Mouse (Mus musculus) intestine, embryonic 15.5 days (tissue): ENCODE results near the gene Slc7a1. TPM values are rescaled to one million over a fixed set of nuclear protein-coding genes. Genes with fewer than 3 reads are reported as not detected.
A peak's percentile ranks its signal among the peaks of the same experiment; 100 is the strongest.

Experiments
- ATAC-seq: fragments of 200-750 bp; cut with Nextera tagmentation; 2 replicates; pipeline ENCODE4 v1.8.0; 2017; ENCODE audit warnings: moderate TSS enrichment, moderate library complexity
- H3K27ac ChIP-seq: fragments of 300-500 bp; sonication (generic); 2 replicates; pipeline ENCODE4 v1.5.1; 2015; ENCODE audit warnings: mild to moderate bottlenecking, inconsistent platforms
- H3K27me3 ChIP-seq: fragments of 300-500 bp; sonication (generic); replicated peaks from 2 replicates; pipeline ENCODE4 v1.6.1; 2015; ENCODE audit warnings: inconsistent platforms
- H3K36me3 ChIP-seq: fragments of 300-500 bp; sonication (generic); 2 replicates; pipeline ENCODE4 v1.6.1; 2015; ENCODE audit warnings: inconsistent platforms
- H3K4me1 ChIP-seq: fragments of 300-500 bp; sonication (generic); replicated peaks from 2 replicates; pipeline ENCODE4 v1.6.1; 2015; ENCODE audit warnings: inconsistent platforms
- H3K4me2 ChIP-seq: fragments of 300-500 bp; sonication (generic); replicated peaks from 2 replicates; pipeline ENCODE4 v1.6.1; 2015; ENCODE audit warnings: mild to moderate bottlenecking, inconsistent platforms
- H3K4me3 ChIP-seq: fragments of 300-500 bp; sonication (generic); replicated peaks from 2 replicates; pipeline ENCODE4 v1.5.1; 2015; ENCODE audit warnings: inconsistent platforms
- H3K9ac ChIP-seq: fragments of 300-500 bp; sonication (generic); 2 replicates; pipeline ENCODE4 v1.6.1; 2015; ENCODE audit warnings: inconsistent platforms
- H3K9me3 ChIP-seq: fragments of 300-500 bp; sonication (generic); 2 replicates; pipeline ENCODE4 v1.6.1; 2016; ENCODE audit warnings: inconsistent platforms
- WGBS: fragments of 180-500 bp; shearing (Covaris S2); methylation state at CpG from one replicate; pipeline ENCODE4 v1.1.7; 2015; 5-methylcytosine and 5-hydroxymethylcytosine counted together
- polyA plus RNA-seq: library from polyadenylated mRNA; unstranded; fragments of >200 nt; fragmentation: Nextera tagmentation; extraction: Ambion mirVana; gene quantifications from 2 replicates; pipeline ENCODE4 v1.2.1, GENCODE M21; 2015

The Slc7a1 gene
- 26.5 and 28.8 TPM in 2 replicates for polyA plus RNA-seq

DNA sequence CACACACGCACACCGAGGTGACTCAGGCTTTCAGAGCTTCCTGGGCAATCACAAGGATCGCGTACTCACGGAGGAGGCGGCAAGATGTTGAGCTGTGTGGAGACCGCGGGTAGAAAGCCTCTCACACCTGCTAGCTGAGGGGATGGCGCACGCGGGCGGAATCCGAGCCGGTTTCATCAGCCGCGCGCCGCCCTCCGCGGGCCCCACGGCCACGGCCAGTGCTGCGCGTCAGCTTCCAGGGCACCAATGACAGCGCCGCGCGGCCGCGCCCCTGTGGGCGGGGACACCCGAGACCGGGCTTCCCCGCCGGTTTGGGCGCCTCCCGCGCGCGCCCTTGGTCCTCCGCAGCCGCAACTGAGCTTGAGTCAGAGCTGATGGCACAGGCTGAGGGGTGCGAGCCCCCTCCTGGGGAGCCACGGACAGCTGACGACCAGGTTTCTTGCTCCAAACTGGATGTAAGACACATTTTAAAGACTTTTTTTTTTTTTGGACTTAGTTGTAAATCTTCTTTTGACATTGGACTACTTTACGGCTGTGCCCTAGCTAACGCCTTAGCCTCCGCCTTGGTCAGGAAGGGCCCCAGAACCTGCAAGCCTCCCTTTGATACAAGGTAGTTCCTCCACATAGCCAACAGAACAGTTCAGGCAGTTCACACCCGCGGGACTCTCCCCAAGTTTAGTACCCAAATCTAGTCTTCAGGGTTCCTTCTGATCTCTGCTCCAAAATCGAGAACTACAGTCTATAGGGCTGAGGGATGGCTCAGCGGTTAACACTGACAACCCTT lies at the start of gene Slc7a1:
Gene Slc7a1, minus strand, starts transcription at position 245 of the 784 bp plus-strand sequence.
- peak within 1 kb of the TSS; percentile 93 for H3K4me2 ChIP-seq
- no peaks in the 10 kb centered on the region for H3K27me3 ChIP-seq
- no peaks in the 10 kb centered on the region for H3K9me3 ChIP-seq
- no peaks in the 10 kb centered on the region for H3K36me3 ChIP-seq
- peak; percentile 95 for ATAC-seq
- H3K4me3 ChIP-seq = peak within 1 kb of the TSS; percentile 80
- 0 out of 2 replicates have a peak, but pooled peaks cover 4% of the 10 kb centered on the region for H3K4me1 ChIP-seq
- WGBS = 2% methylated on average over 52 of the region's 52 CpGs
- peak within 1 kb of the TSS; percentile 74 for H3K9ac ChIP-seq
- H3K27ac ChIP-seq = peak within 1 kb of the TSS; percentile 77

DNA sequence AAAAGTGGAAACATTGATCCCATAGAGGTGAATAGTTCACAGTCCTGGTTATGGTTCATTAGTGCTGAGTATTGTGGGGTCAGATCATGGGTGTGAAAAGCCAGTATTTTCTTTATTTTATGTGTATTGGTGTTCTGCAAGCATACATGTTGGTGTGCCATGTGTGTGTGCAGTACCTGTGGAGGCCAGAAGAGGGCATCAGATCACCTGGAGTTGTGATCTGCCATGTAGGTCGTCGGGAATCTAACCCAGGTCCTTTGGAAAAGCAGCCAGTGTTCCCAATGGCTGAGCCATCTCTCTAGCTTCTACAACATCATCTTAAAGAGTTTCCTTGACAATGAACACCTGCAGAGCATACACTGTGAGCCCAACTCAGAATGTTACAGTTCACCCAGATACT lies 45.3 kb upstream of the Slc7a1 start:
- no peak overlapping the region for H3K9ac ChIP-seq
- WGBS = 88% methylated on average over 2 of the region's 2 CpGs
- no peaks in the 10 kb centered on the region for H3K36me3 ChIP-seq
- H3K27me3 ChIP-seq = no peaks in the 10 kb centered on the region
- no peak for ATAC-seq
- H3K4me2 ChIP-seq = no peak overlapping the region
- no peaks in the 10 kb centered on the region for H3K4me1 ChIP-seq
- H3K9me3 ChIP-seq = no peaks in the 10 kb centered on the region; the same call in 1 of the 2 replicates
- no peak overlapping the region for H3K27ac ChIP-seq
- H3K4me3 ChIP-seq = no peak overlapping the region

DNA sequence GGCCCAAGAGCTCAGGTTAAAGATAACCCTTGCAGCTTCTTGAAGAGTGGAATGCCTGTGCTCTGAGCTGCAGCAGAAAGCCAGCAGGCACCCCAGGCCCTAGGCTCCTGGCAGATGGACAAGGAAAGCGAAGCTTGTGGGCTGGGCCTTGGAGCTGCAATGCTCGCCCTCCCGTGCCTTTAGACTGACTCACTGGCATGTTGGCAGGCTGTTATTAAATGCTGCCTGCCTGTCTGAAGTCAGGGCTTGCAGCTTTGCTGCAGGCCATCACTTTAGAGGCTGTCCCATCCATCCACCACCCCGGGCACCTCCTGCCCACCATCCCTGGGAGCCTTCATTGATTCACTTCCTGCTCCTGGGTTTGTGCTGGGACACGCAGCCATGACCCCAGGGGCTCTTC lies 44.0 kb upstream of the Slc7a1 start:
- Histone ChIP-seq H3K27ac (no peak overlapping the region), H3K9me3 (no peaks in the 10 kb centered on the region; the same call in 1 of the 2 replicates), H3K4me3 (no peak overlapping the region), H3K27me3 (no peaks in the 10 kb centered on the region), H3K9ac (no peak overlapping the region), H3K4me1 (no peaks in the 10 kb centered on the region), H3K36me3 (no peaks in the 10 kb centered on the region), H3K4me2 (no peak overlapping the region)
- 0 out of 2 replicates have a peak, but pooled peaks have one; percentile 15 for ATAC-seq
- 73% methylated on average over 5 of the region's 5 CpGs for WGBS

DNA sequence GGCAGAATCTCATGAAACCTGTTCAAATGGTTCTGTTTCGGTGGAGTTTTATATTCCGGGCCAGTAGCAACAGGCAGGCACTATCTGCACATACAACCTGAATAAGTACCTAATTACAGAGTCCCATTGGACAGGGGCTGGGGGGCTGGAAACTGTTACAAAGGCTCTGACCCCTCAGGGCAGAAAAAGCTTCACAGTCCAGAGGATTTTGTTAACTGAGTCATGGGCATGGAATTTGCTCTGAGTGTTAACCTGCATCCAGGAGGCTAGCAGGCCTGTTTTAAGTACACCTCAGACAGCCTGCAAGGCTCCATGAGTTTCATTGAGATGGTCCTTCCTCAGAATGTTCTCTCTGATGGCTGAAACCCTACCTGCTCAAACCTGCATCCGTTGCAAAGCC lies 36.0 kb upstream of the Slc7a1 start:
- no peaks in the 10 kb centered on the region for H3K9me3 ChIP-seq
- no peaks in the 10 kb centered on the region for H3K27me3 ChIP-seq
- ATAC-seq = no peak
- 83% methylated on average over 3 of the region's 3 CpGs for WGBS
- no peak overlapping the region for H3K9ac ChIP-seq
- no peak overlapping the region for H3K4me3 ChIP-seq
- no peak overlapping the region for H3K27ac ChIP-seq
- no peaks in the 10 kb centered on the region for H3K4me1 ChIP-seq
- H3K4me2 ChIP-seq = no peak overlapping the region
- H3K36me3 ChIP-seq = no peaks in the 10 kb centered on the region

DNA sequence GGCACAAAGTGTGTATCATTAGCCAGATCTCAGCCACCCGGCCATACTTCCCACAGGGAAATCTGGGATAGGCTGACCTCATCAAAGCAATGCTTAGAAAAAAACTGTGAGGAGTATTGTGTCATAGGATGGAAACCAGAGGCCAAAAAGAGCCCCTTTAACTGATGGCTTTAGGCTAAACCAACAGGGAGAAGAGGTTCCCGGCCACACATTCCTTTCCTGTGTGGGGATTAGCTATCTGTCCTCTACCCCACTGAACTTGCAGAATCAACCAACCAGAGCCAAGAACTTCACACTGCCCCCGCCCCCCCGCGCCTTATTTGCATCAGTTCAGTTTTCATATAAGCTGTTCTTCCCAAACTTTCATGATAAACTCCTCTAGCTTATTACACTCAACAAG lies 32.4 kb upstream of the Slc7a1 start:
- H3K27me3 ChIP-seq = no peaks in the 10 kb centered on the region
- WGBS = 71% methylated on average over 5 of the region's 5 CpGs
- H3K4me2 ChIP-seq = no peak overlapping the region
- no peak for ATAC-seq
- H3K27ac ChIP-seq = no peak overlapping the region
- H3K9me3 ChIP-seq = no peaks in the 10 kb centered on the region
- no peaks in the 10 kb centered on the region for H3K4me1 ChIP-seq
- no peaks in the 10 kb centered on the region for H3K36me3 ChIP-seq
- no peak overlapping the region for H3K4me3 ChIP-seq
- no peak overlapping the region for H3K9ac ChIP-seq

DNA sequence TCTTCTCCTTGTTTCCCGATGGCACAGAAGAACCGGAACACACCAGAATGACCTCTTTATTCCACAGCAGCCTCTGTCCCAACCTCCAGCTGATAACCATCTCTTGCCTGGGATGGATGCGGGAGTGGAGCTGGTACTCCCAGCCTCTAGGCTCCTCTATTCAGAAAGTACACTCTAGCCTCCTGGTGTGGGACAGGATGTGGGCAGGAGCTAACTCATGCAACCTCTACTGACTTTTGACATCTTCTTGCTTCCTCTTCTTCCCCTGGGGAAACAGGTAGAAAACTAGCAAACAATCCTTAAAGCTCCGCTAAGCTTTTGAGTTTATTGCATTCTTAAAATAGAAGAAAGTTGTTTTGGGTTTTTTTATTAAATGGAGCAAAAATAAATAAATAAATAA lies 29.1 kb upstream of the Slc7a1 start:
- 80% methylated on average over 4 of the region's 4 CpGs for WGBS
- Histone ChIP-seq H3K9ac (no peak overlapping the region), H3K9me3 (no peaks in the 10 kb centered on the region), H3K27ac (no peak overlapping the region), H3K36me3 (no peaks in the 10 kb centered on the region), H3K4me3 (no peak overlapping the region), H3K4me2 (no peak overlapping the region), H3K4me1 (no peaks in the 10 kb centered on the region), H3K27me3 (no peaks in the 10 kb centered on the region)
- ATAC-seq = no peak

DNA sequence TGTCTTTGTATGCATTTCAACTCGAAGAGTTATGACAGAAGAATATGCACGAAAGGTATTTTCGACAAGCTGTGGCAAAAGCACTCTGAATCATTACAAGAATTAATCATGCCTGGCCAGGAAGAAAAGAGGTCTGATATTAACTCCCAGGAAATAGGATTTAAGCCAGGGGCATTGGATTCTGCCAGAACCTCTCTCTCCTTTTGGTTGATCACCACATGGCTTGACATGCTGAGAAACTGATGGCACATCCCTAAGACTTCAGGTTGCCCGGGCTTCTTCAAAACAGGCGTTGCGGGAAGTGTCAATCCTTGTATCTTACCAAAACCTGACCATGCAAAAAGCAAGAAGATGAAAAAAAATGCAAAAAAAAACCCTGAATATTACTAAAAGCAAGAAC lies 25.4 kb upstream of the Slc7a1 start:
- H3K27me3 ChIP-seq = no peaks in the 10 kb centered on the region
- H3K4me1 ChIP-seq = no peaks in the 10 kb centered on the region
- WGBS = 63% methylated on average over 6 of the region's 6 CpGs
- no peaks in the 10 kb centered on the region for H3K9me3 ChIP-seq
- H3K36me3 ChIP-seq = no peaks in the 10 kb centered on the region
- no peak for ATAC-seq
- H3K9ac ChIP-seq = no peak overlapping the region
- H3K4me2 ChIP-seq = no peak overlapping the region
- no peak overlapping the region for H3K4me3 ChIP-seq
- no peak overlapping the region for H3K27ac ChIP-seq

DNA sequence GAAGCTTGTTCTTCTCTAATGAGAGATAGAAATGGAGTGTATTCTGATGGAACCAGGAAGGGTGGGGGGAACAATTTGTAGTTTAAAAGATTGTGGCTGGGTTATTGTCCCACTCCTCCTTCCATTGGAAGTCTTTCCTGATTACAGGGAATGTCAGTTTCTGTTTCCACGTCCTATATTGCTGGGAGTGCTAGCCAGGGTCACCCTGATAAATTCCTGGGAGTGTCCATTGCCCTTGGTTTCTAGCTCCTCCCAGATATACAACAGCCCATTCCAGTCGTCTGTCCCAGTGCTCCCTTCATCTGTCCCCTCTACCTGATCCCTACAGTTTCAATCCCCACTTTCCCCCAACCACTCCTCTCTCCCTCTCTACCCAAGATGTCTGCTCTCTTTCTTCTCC lies 21.6 kb upstream of the Slc7a1 start:
- Histone ChIP-seq H3K4me3 (no peak overlapping the region), H3K27ac (no peak overlapping the region), H3K9me3 (no peaks in the 10 kb centered on the region), H3K4me2 (no peak overlapping the region), H3K36me3 (no peaks in the 10 kb centered on the region), H3K27me3 (no peaks in the 10 kb centered on the region), H3K9ac (no peak overlapping the region), H3K4me1 (no peaks in the 10 kb centered on the region)
- 42% methylated on average over 2 of the region's 2 CpGs for WGBS
- peak; percentile 56 for ATAC-seq

DNA sequence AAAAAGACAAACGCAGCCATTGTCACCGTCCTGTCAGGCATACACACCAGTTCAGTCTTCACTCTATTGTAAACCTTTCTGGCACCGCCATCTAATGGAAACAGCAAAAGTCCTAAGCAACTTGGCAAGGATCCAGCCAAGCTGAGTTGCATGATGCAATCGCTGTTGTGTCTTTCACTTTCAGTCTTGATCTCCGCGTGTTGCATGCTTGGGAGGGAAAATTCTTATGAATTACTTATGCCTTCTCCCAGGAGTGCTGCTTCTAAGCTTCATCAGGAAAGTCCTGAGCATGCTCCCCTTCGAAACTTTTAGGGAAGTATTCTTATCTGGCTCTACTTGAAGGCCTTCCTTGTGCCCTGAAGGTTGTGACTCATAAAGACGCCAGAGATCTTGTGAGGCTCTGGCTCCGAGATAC lies 19.4 kb upstream of the Slc7a1 start:
- H3K36me3 ChIP-seq = no peaks in the 10 kb centered on the region
- WGBS = 73% methylated on average over 9 of the region's 9 CpGs
- no peaks in the 10 kb centered on the region for H3K4me1 ChIP-seq
- no peak overlapping the region for H3K9ac ChIP-seq
- H3K27me3 ChIP-seq = no peaks in the 10 kb centered on the region
- H3K9me3 ChIP-seq = no peaks in the 10 kb centered on the region
- H3K27ac ChIP-seq = no peak overlapping the region
- H3K4me3 ChIP-seq = no peak overlapping the region
- H3K4me2 ChIP-seq = no peak overlapping the region
- ATAC-seq = 0 out of 2 replicates have a peak, but pooled peaks have one; percentile 24

DNA sequence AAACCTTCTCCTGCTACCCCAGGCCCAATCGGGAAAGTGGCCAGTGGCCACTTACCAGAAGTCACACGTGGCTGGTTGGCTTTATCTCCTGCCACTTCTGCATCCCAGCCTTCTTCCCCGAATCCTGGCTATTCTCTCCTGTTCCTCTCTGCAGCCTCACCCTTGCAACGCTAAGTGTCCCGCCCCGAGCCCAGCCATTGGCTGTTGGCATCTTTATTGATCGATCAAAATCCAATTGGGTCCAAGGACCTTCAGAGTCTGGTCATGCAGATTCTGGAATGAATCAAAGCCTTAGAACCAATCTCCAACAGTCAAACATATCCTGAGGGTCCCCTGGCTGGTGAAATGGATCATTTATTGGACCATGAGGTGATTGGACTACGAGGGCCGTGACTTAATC lies 18.7 kb upstream of the Slc7a1 start:
- 93% methylated on average over 9 of the region's 9 CpGs for WGBS
- no peak for ATAC-seq
- no peak overlapping the region for H3K9ac ChIP-seq
- no peaks in the 10 kb centered on the region for H3K9me3 ChIP-seq
- no peak overlapping the region for H3K27ac ChIP-seq
- no peak overlapping the region for H3K4me2 ChIP-seq
- H3K4me3 ChIP-seq = no peak overlapping the region
- H3K27me3 ChIP-seq = no peaks in the 10 kb centered on the region
- H3K4me1 ChIP-seq = no peaks in the 10 kb centered on the region
- H3K36me3 ChIP-seq = no peaks in the 10 kb centered on the region

DNA sequence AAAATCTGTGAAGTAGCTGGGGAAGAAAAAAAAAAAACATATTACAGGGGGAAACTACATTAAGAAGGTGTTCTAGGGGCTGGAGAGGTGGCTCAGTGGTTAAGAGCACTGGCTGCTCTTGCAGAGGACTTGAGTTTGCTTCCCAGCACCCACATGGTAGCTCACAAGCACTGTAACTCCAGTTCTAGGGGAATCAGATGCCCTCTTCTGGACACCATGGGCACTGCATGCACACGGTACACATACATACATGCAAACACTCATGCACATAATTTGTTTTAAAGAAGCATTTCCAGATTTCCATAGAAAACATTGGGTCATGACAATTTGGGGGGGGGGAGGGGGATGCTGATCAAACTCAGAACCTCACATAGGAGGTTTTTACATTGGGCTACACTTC lies 18.1 kb upstream of the Slc7a1 start:
- no peaks in the 10 kb centered on the region for H3K9me3 ChIP-seq
- H3K36me3 ChIP-seq = no peaks in the 10 kb centered on the region
- no peak for ATAC-seq
- WGBS = 100% methylated on average over 1 of the region's 1 CpGs
- H3K4me2 ChIP-seq = no peak overlapping the region
- H3K4me1 ChIP-seq = no peaks in the 10 kb centered on the region
- no peak overlapping the region for H3K9ac ChIP-seq
- H3K27ac ChIP-seq = no peak overlapping the region
- no peak overlapping the region for H3K4me3 ChIP-seq
- H3K27me3 ChIP-seq = no peaks in the 10 kb centered on the region

DNA sequence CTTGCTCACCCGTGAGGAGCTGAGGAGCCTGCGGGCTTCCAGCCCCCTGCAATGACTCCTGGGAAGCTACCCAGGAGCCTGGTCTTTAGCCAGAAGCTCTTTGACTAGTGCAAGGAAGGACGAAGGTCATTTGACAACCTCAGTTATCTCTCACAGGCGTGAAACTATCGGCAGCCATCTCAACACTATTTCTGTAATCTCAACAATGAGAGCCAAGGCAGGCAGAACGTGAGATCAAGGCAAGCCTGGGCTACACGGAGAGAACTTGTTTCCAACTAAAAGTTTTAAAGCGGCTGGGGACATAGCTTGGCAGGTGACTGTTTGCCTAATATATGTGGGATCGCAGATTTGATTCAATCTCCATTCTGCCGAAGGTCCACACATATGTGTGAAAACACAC lies 16.8 kb upstream of the Slc7a1 start:
- Histone ChIP-seq H3K9me3 (no peaks in the 10 kb centered on the region), H3K27me3 (no peaks in the 10 kb centered on the region), H3K4me1 (no peaks in the 10 kb centered on the region), H3K27ac (no peak overlapping the region), H3K36me3 (no peaks in the 10 kb centered on the region), H3K9ac (no peak overlapping the region), H3K4me3 (no peak overlapping the region), H3K4me2 (no peak overlapping the region)
- no peak for ATAC-seq
- WGBS = 62% methylated on average over 10 of the region's 10 CpGs

DNA sequence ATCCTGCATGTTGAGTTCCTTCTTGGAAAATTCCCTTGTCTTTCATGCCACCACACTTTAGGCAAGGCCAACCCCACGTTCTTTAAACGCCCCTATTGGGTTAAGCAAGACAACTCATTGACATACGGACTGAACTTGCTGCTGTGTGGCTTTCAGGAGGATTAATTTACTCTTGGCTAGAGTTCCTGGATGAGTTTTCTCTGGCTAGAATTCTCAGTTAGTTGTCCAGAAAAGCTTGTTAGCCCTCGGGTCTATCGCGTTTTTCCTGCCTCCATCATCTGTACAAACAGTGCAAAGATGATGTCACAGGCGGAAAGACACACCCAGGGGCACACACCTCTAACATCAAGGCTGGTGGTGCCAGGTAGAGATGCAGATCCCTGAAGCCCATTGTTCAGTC lies 14.5 kb upstream of the Slc7a1 start:
- Histone ChIP-seq H3K4me3 (no peak overlapping the region), H3K27me3 (no peaks in the 10 kb centered on the region), H3K9me3 (no peaks in the 10 kb centered on the region), H3K9ac (no peak overlapping the region), H3K36me3 (no peaks in the 10 kb centered on the region), H3K4me2 (no peak overlapping the region), H3K27ac (no peak overlapping the region), H3K4me1 (no peaks in the 10 kb centered on the region; the same call in 1 of the 2 replicates)
- WGBS = 42% methylated on average over 7 of the region's 7 CpGs
- ATAC-seq = no peak
